In genomic region chr5:50202307-50203010, GRCm38 (mm10) we compare ENCODE assay signal across 19 mouse cellular contexts.
DNase-seq lines count a peak whose midpoint lies in the region; ATAC-seq and TF ChIP-seq lines count a peak whose summit lies in the region.
"Had no signal": no experiment of that assay in that cellular context is flagged by ENCODE, and none has a peak within 500 bp of the region (broad histone marks: within the 10 kb centered on the region; RNA-seq: fewer than 3 reads in every experiment).

No protein-coding gene starts in this region.

- peak; percentile 34 for DNase-seq in lung, embryonic 14.5 days
- no peak for DNase-seq in lung, postnatal 14 days
- peak; percentile 13 for DNase-seq in R1 (ENCODE audit: low read depth, low spot score)
- DNase-seq in embryonic facial prominence, embryonic 14.5 days (ENCODE audit: low spot score): peak; percentile 68
- DNase-seq in urinary bladder, adult 18-20 months (ENCODE audit: low spot score in 2 of 2): no peak
- DNase-seq in layer of hippocampus, adult 9-10 months (ENCODE audit: low spot score): no peak
- DNase-seq: adrenal gland, postnatal 36 days; cerebellum, adult 8-10 months; gastrocnemius, postnatal 36 days; kidney, postnatal 4 days; layer of hippocampus, postnatal 36 days; left cerebral cortex, postnatal 4 days; lung, adult 2 months; right cerebral cortex, postnatal 4 days had no signal

- 0 out of 2 replicates have a peak, but pooled peaks cover 6% of the 10 kb centered on the region for H3K4me1 ChIP-seq in lung, embryonic 14.5 days (ENCODE audit: insufficient read depth)
- peaks cover 4% of the 10 kb centered on the region; the same call in 1 of the 2 replicates for H3K4me1 ChIP-seq in embryonic facial prominence, embryonic 14.5 days (ENCODE audit: control insufficient read depth, insufficient read depth, low read length)
- peaks cover 7% of the 10 kb centered on the region; the same call in 1 of the 2 replicates for H3K4me1 ChIP-seq in limb, embryonic 15.5 days
- H3K4me1 ChIP-seq: forebrain, embryonic 15.5 days; neural tube, embryonic 15.5 days had no signal

- H3K9me3 ChIP-seq in lung, embryonic 14.5 days (ENCODE audit: low read depth, low read length): no peaks in the 10 kb centered on the region
- no peaks in the 10 kb centered on the region for H3K9me3 ChIP-seq in embryonic facial prominence, embryonic 14.5 days (ENCODE audit: control insufficient read depth, low read length)
- no peaks in the 10 kb centered on the region for H3K9me3 ChIP-seq in limb, embryonic 15.5 days
- H3K9me3 ChIP-seq: forebrain, embryonic 15.5 days; neural tube, embryonic 15.5 days had no signal

- TF ChIP-seq CTCF in lung, embryonic 14.5 days (IDR thresholded peaks at IDR 0.05; ENCODE audit: low read depth): no peak

- no peak overlapping the region for H3K4me2 ChIP-seq in lung, embryonic 14.5 days
- no peak overlapping the region for H3K4me2 ChIP-seq in embryonic facial prominence, embryonic 14.5 days (ENCODE audit: low read depth, low read length)
- no peak overlapping the region for H3K4me2 ChIP-seq in limb, embryonic 15.5 days
- H3K4me2 ChIP-seq: forebrain, embryonic 15.5 days; neural tube, embryonic 15.5 days had no signal

- H3K4me3 ChIP-seq in lung, embryonic 14.5 days (ENCODE audit: low read depth, low read length): no peak overlapping the region
- H3K4me3 ChIP-seq in embryonic facial prominence, embryonic 14.5 days (ENCODE audit: low read depth, low read length): no peak overlapping the region
- H3K4me3 ChIP-seq in limb, embryonic 15.5 days: no peak overlapping the region
- H3K4me3 ChIP-seq: forebrain, embryonic 15.5 days; neural tube, embryonic 15.5 days had no signal

- peak overlapping the region; percentile 26; the same call in 1 of the 2 replicates for H3K27ac ChIP-seq in lung, embryonic 14.5 days (ENCODE audit: low read depth)
- H3K27ac ChIP-seq in embryonic facial prominence, embryonic 14.5 days (replicated peaks; ENCODE audit: low read depth, low read length): peak overlapping the region; percentile 6
- H3K27ac ChIP-seq in limb, embryonic 15.5 days: no peak overlapping the region
- H3K27ac ChIP-seq: forebrain, embryonic 15.5 days; neural tube, embryonic 15.5 days had no signal

- no peaks in the 10 kb centered on the region for H3K27me3 ChIP-seq in lung, embryonic 14.5 days (ENCODE audit: insufficient read depth, low read length)
- H3K27me3 ChIP-seq in embryonic facial prominence, embryonic 14.5 days (replicated peaks; ENCODE audit: control insufficient read depth, insufficient read depth, low read length): no peaks in the 10 kb centered on the region
- no peaks in the 10 kb centered on the region for H3K27me3 ChIP-seq in limb, embryonic 15.5 days
- H3K27me3 ChIP-seq: forebrain, embryonic 15.5 days; neural tube, embryonic 15.5 days had no signal

- H3K9ac ChIP-seq in lung, embryonic 14.5 days: no peak overlapping the region
- no peak overlapping the region for H3K9ac ChIP-seq in embryonic facial prominence, embryonic 14.5 days (ENCODE audit: low read depth, low read length)
- H3K9ac ChIP-seq in limb, embryonic 15.5 days: no peak overlapping the region
- H3K9ac ChIP-seq: forebrain, embryonic 15.5 days; neural tube, embryonic 15.5 days had no signal

- ATAC-seq in lung, embryonic 14.5 days (ENCODE audit: insufficient read depth): peak; percentile 61; the same call in 1 of the 2 replicates
- ATAC-seq in embryonic facial prominence, embryonic 14.5 days (ENCODE audit: low read depth): peak; percentile 78
- peak; percentile 50 for ATAC-seq in limb, embryonic 15.5 days (ENCODE audit: insufficient number of reproducible peaks, low FRiP score, low TSS enrichment, low read depth)
- ATAC-seq: forebrain, embryonic 15.5 days; inflammation-experienced regulatory T-cells, adult 6 months; Patski had no signal

- 37% methylated on average over 7 of the region's 7 CpGs for WGBS in lung, embryonic 14.5 days
- WGBS in embryonic facial prominence, embryonic 14.5 days: 42% methylated on average over 7 of the region's 7 CpGs
- WGBS in limb, embryonic 15.5 days: 42% methylated on average over 7 of the region's 7 CpGs

- no peaks in the 10 kb centered on the region for H3K36me3 ChIP-seq in lung, embryonic 14.5 days (ENCODE audit: insufficient read depth)
- H3K36me3 ChIP-seq in embryonic facial prominence, embryonic 14.5 days (ENCODE audit: control insufficient read depth, insufficient read depth, low read length): no peaks in the 10 kb centered on the region
- H3K36me3 ChIP-seq in limb, embryonic 15.5 days: no peaks in the 10 kb centered on the region
- H3K36me3 ChIP-seq: forebrain, embryonic 15.5 days; neural tube, embryonic 15.5 days had no signal

Comparison
In these comparisons a context has a peak if more than half of its experiments do, and no peak if none do; other contexts are left out.
1. DNase-seq: peak in lung, embryonic 14.5 days (single experiment), R1 (single experiment) and embryonic facial prominence, embryonic 14.5 days (single experiment); none in lung, postnatal 14 days (single experiment), urinary bladder, adult 18-20 months (0 of 2) and layer of hippocampus, adult 9-10 months (single experiment).
2. Peak in every context shown above with its lines, with median percentiles within 50 percentile points of each other: ATAC-seq.